Mouse (Mus musculus) c-Kit-positive CD71-positive TER-119-positive erythroid progenitor cells, embryonic 14.5 days (primary cell): ENCODE data around the gene Hif3a.
A peak's percentile ranks its signal among the peaks of the same experiment; 100 is the strongest.
"Not testable (repeated sequence)": the region's sequence is repeated elsewhere in the genome, so short reads cannot be mapped to it uniquely, and the experiment has no call there.

Experiments used
- DNase-seq: peaks from one replicate; pipeline ENCODE4 v3.0.0-alpha.2; 2013; ENCODE audit warnings: low spot score

Gene Hif3a

DNA sequence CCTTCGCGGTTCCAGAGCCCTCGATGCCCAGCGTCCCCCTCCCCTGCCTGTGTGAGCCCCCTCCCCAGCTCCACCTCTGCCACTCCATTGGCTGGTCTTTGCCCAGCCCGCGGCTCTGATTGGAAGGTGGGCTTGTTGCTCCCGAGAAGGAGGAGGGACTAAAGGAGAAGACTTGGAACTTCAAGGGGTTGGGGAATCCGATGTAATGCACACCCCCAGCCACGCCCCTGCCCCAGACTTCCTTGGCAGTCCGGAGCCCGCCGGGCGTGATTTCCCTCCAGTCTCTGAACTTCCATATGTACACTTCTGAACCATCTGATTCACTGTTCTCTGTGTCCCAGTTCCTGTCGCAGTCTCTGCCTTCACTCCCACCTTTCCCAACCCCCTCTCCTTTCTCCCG lies at the start of gene Hif3a:
TSS of gene Hif3a (minus strand) at position 39 of the 400 bp plus-strand sequence.
- no peak for DNase-seq

GRCm38 (mm10) chr7:17101631-17102030 lies 39.4 kb upstream of the Hif3a start:
- DNase-seq, result not testable (repeated sequence)

GRCm38 (mm10) chr7:17091280-17091679 lies 29.1 kb upstream of the Hif3a start:
- peak; percentile 13 for DNase-seq

GRCm38 (mm10) chr7:17090058-17090585 lies 27.9 kb upstream of the Hif3a start:
- DNase-seq, result no peak

- no peak for DNase-seq
These were observed 25.5 kb upstream of the Hif3a start for GRCm38 (mm10) chr7:17087731-17088130.

DNA sequence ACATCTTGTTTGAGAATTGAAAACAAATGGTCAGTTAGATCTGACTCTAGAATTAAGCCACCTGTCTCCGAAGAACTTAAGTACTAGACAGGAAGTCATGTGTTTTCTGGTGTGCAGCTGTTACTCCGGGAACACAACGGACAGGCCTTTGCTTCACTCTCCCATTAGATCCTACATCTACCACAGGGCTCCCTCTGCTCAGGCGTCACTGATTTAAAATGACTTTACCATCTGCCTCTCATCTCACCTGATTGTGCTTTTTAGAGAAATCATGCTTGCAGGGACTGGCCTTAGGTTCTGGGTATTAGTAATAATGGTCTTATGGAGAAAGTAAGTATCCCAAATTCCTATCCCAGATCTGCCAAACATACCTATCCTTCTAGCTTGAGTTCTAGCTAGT lies 20.5 kb upstream of the Hif3a start:
- no peak for DNase-seq

- DNase-seq, result no peak
These were observed 15.9 kb upstream of the Hif3a start for GRCm38 (mm10) chr7:17078076-17078654.

- no peak for DNase-seq
These were observed 14.3 kb upstream of the Hif3a start for GRCm38 (mm10) chr7:17076542-17076941.

- DNase-seq, result peak; percentile 80
These were observed 11.8 kb upstream of the Hif3a start, which contains the start of gene Psg16 for GRCm38 (mm10) chr7:17073904-17074615. Psg16 (plus strand) TSS chr7:17074040.

DNA sequence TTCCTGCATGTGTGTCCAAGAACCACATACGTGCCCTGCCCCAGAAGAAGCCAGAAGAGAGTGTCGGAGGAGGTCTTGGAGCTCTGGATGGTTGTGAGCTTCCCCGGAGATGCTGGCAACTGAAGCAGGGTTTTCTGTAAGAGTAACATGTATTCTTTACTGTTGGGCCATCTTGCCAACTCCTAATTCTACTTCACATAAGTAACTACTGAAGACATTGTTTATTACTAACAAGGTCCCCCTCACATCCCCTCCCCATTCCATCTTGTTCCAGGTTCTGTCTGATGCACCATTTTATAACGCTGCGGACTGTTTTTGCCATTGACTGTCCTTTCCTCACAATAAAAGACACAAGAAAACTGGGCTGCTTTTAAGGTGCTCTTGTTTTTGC lies 11.3 kb upstream of the Hif3a start:
- DNase-seq, result no peak

GRCm38 (mm10) chr7:17067651-17068050 lies 5.4 kb upstream of the Hif3a start:
- DNase-seq, result not testable (repeated sequence)

- DNase-seq, result no peak
These were observed 4.8 kb upstream of the Hif3a start for GRCm38 (mm10) chr7:17067000-17067399.

DNA sequence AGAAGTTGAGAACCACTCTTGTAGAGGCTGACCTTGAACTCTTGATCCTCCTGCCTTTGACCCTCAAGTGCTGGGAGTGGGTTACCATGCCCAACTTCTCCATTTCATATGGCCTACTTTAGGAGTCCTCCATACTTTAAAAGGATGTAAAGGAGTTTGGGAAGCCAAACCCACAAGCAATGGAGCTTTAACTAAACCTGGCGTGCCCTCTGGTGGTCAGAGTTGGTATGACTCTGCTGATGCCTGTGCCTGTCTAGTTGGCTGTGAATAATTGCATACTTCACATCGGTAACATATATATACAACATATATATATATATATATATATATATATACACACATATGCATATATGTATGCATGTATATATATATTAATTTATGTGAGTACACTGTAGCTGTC lies 4.2 kb upstream of the Hif3a start:
- DNase-seq, result peak; percentile 79

DNA sequence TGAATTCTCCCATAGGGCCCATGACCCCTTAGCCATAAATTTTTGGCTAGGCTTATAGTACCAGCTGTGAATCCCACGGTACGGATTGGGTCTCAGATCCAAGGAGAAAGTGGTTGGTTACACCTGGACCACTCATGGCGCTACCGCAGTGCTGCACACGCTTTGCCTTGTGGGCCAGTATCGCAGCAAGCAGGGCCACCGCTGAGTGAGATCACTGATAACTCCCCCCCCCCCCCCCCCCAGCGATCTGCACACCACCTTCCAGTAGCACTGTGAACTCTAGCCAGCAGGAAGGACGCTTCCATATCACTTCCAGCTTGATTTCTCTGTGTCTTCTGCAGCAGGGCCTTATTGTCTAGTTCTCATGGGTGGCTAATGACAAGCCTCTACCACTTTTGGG lies 3.4 kb upstream of the Hif3a start:
- DNase-seq, result no peak

DNA sequence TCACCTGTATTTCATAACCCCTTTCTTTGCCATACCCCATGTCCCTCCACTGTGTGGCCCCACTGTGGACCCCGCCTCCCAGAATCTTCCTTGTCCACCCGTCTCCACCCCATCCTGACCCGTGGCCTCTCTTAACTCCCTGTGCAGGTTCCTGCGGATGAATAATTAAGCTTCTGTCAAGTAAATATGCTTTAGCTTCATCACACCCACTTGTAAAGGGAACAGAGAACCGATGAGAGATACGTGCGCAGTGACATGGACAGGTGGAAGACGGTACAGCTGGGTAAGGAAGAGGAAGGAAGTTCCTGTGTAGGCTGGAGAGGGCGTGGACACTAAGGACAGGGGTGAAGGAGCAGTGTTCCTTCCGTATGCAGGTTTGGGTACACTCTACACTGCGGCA lies 618 bp upstream of the Hif3a start:
- DNase-seq, result no peak

GRCm38 (mm10) chr7:17060782-17061605 lies 1.2 kb downstream of the Hif3a start:
- no peak for DNase-seq

- peak; percentile 88 for DNase-seq
These were observed 2.0 kb downstream of the Hif3a start for GRCm38 (mm10) chr7:17060031-17060781.

DNA sequence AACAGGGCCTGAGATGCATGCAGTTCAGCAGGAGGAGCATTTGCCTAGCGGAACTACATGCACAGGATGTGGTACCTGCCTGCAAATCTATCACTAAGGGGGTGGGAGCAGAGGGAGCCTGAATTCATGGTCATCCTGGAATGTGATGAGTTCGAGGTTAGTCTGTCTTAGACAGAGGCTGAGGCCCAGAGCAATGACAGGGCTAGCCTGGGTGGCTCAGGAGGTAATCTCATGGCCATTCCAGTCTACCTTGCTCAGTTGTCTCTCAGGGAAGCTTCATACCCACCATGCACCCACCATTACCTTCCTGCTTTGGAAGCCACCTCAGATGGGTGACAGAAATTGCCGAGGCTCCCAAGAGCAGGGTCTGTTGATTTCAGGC lies 2.8 kb downstream of the Hif3a start:
- no peak for DNase-seq

DNA sequence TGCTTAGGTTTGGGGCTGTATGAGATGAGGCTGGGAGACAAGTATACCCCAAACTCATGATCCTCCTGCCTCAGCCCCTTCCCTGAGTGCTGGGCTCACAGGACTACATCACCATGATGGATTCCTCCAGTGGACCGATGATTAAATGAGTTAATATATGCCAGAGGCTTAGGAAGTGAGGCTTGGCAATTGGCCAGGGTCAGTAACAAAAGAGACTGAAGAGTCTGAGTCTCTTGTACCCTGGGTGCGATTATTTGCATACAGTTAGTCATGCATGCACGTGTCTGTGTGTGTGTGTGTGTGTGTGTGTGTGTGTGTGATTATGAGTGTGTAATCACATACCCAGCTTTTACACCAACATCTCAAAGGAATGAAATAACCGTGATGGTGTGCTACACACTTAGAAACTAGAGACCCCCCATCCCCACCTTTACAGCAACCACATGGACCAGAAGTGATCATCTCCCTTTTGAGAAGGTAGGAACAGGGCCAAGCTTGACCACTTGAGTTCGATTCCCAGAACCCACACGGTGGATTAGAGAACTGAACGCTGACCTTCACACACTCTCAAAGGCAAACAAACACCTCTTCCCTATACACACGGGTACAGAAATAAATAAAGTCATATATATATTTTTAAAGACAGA lies 3.3 kb downstream of the Hif3a start:
- no peak for DNase-seq

DNA sequence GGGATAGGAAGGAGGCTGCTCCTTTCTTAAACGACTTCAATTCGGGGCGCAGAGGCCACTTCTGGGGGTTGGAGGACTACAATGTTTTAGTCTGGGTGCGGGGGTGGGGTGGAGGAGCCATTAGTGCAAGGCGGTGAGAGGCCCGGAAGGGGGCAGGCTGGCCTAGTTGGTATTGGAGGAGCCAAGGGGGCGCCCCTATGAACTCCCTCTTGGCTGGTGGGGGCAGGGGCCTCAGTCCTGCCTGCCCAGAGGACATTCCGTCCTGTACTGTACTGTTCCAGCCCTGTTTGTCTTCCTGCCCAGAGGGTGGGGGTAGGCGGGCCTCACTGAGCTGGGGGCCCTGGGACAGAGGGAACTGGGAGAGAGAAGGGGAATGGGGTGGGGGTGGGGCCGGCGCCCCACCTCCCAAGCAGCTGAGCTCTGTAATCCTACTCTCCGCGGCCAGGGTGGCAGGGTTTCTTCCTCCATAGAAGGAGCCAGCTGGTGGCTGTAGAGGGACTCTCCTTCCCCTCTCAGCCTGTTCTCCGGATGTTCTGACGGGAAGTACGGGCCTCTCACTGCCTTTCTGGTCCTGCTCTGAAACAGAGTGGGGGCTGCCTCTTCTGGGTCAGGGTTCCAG lies 4.0 kb downstream of the Hif3a start:
- peak; percentile 73 for DNase-seq
